Mouse (Mus musculus) brain, embryonic 18.5 days (tissue): Measurements from ENCODE around the gene C1qtnf1.
A peak's percentile ranks its signal among the peaks of the same experiment; 100 is the strongest.

Experiments
- DNase-seq: peaks from one replicate; pipeline ENCODE4 v3.0.0-alpha.2; 2012; ENCODE audit warnings: low read depth, low spot score

Gene C1qtnf1

GRCm38 (mm10) chr11:118473842-118474500, 46.0 kb downstream of the C1qtnf1 start:
- DNase-seq: no peak

GRCm38 (mm10) chr11:118475496-118476083, 47.6 kb downstream of the C1qtnf1 start:
- no peak for DNase-seq

DNA sequence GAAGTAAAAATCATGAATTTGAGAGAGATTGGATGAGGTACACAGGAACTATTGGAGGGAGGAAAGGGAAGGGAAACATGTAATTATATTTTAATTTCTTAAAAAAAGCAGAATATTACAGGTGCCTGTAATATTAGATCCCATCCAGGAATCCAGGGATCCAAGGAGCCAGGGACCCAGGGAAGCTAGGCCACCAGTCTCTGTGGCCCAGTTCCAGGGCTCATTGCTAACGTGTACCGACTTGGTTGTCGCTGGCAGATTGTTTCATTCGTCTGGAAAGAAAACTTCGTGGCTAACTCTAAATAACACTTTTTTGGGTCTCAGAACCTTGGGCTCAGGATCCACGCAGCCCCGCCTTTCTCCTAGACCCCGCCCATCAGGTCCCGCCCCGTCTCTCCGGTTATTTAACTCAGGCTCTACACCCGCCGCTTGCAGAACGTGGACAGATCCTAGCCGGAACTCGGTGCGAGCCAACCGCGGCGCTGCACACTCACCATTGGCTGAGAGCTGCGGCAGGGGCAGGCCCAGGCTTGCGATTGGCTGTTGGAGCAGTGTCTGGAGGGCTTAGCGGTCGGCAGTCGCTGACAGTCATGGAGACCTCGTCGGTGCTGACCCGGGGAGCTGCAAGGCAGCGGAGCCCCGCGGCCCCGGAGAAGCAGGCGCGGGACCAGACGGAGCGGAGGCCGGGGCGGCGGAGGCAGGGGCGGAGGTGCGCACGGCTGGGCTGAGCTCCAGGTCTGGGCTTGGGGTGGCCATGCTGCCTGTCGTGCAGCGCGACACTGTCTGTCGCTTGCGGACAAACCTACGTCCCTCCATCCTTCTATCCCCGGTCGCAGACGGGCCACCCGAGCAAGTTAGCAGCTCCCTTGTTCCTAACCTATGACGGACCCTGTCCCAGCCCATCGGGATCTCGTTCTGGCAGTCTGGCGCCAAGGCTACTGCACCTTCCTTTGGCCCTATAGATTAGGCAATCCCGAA, 48.7 kb downstream of the C1qtnf1 start, which contains the start of gene Engase:
Gene Engase, plus strand, starts transcription at position 434 of the 978 bp plus-strand sequence.
- DNase-seq: peak; percentile 84

GRCm38 (mm10) chr11:118479776-118480175, 51.8 kb downstream of the C1qtnf1 start:
- no peak for DNase-seq

DNA sequence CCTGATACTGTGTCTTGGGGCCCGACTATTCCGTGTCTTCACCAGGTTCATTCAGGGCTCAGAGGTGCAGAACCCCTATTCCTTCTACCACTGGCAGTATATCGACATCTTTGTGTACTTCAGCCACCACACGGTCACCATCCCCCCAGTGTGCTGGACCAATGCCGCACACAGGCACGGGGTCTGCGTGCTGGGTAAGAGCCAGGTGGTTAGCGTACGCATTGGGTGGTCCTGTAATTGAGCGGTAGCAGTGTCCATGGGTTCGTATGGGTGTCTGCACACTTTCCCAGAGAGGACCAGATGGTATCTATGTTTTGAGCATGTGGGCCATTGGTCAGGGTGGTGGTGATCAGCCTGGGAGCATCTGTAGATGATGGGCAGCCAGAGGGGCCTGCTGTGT, 53.2 kb downstream of the C1qtnf1 start:
- DNase-seq: no peak

- DNase-seq: no peak
Observed at GRCm38 (mm10) chr11:118481751-118482150, 53.7 kb downstream of the C1qtnf1 start.

DNA sequence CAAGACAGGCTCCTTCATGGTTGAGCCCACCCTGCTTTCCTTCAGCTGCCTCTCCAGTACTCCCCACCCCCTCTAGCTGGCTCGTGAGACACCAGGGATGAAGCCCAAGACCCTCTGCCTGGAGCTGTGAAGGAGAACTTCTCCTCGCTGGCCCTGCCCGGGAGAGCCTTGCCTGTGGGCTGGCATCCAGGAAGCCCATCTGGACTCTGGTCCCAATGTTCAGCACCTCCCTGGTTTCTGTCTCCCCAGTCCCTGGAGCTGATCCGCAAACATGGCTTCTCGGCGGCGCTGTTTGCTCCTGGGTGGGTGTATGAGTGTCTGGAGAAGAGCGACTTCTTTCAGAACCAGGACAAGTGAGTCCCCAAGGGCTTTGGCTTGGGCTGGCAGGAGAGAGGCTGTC, 56.2 kb downstream of the C1qtnf1 start:
- no peak for DNase-seq

GRCm38 (mm10) chr11:118485338-118485737, 57.3 kb downstream of the C1qtnf1 start:
- DNase-seq: no peak

- no peak for DNase-seq
Observed at GRCm38 (mm10) chr11:118485780-118486179, 57.8 kb downstream of the C1qtnf1 start.

DNA sequence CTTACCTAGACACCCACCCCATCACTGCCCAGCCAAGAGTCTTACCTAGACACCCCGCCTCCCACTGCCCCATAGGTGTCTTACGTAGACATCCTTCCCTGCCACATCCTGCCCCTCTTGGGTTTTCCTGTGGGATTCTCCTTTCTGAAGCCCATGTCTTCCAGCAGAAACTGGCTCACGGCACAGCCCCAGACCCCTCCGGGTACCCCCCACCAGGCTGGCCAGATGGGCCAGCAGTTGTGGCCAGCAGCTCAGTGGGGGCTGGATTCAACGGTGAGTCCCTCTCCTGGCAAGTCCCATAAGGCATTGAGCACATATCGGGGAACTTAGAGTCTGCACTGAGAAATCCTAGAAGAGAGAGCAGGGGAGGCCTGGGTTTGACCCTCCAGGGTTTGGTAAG, 58.3 kb downstream of the C1qtnf1 start:
- DNase-seq: no peak

DNA sequence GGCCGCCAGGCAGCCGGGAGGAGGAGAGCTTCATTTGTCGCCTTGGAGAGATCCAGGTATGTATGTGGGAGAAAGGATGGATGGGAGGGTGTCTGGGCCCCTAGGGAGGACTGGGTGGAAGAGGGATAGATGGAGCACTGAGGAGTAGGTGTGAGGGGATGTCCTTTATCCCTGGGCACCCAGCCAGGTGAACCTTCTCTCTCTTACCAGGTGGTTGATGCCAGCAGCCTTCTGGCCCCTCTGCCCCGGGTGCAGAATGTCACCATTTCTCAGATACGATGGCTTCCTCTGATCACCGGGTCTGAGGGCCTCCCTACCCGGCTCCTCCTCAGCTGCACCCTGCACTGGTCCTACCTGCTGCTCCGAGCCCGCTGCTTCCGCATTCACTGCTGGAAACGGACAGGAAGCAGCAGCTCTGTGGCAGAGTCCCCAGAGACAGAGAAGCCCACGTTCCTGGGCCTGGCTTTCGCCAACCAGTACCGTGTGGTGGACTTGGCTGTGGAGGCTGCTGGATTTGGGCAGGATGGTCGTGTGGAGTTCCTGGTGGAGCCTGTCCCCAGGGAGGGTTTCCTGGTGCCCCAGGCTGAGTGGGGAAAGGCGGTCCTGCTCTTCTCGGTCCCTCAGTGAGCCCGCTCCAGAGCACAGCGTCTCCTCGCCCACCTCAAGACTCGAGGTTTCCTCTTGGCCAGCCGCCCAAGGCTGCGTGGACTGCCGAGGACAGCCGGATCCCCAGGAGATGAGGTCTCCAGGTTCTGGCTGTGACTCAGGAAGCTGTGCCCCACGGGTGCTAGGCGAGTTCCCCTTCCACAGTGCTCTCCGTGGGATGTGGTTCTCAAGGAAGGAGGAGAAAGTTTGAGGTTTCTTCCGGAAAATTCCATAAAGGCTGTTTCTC, 59.1 kb downstream of the C1qtnf1 start:
- no peak for DNase-seq

DNA sequence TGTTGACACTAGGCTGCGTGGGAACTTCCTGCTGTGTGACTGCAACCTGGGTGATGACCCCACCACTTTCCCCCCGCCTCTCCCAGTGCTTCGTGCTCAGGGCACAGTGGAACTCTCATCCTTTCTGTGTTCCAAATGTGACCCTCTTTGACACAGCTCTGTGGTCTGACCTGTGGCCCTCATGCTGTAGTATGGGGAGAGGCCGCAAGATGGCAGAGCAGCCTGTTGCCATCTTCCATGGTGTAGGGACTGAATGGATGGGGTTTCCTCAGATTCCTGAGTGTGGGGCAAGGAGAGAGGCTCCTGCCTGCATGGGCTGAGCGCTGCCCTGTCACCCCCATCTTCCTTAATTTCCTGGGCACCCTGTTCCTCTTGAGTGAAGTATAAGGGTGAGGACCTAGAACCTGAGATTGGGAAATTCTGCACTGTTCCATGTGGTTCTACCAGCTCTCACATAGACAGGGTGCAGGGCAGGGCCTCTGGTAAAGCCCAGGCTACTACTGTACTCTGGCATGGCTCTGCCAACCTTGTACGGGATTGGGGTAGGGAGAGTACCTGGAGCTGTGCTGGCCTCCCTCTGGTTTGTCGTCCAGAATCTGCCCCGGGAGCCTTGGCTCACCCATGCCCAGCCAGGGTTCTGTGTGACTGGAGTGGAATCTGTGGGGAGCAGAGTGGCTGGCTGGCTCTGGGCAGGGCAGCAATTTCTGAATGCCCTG, 60.3 kb downstream of the C1qtnf1 start:
- no peak for DNase-seq

GRCm38 (mm10) chr11:118488907-118489270, 60.9 kb downstream of the C1qtnf1 start:
- no peak for DNase-seq

GRCm38 (mm10) chr11:118490566-118491218, 62.7 kb downstream of the C1qtnf1 start:
- DNase-seq: no peak

GRCm38 (mm10) chr11:118491230-118491629, 63.2 kb downstream of the C1qtnf1 start:
- DNase-seq: no peak

DNA sequence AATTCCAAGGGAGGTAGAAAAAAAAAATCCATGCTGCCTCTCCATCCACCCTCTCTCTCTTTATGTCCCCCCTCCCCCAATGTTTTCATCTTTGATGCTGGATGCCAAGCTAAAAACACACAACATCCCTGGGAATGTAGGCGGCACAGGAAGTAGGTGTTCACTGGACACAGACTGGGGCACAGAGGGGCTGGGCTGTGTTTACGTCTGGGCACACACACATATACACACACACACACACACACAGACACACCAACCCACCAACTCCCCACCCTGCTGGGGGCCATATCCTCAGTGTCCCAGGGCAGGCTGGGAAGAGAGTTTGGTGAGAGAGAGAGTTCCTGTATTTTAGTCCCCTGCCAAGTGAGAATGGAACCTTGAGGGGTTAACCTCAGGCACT, 65.5 kb downstream of the C1qtnf1 start:
- no peak for DNase-seq

DNA sequence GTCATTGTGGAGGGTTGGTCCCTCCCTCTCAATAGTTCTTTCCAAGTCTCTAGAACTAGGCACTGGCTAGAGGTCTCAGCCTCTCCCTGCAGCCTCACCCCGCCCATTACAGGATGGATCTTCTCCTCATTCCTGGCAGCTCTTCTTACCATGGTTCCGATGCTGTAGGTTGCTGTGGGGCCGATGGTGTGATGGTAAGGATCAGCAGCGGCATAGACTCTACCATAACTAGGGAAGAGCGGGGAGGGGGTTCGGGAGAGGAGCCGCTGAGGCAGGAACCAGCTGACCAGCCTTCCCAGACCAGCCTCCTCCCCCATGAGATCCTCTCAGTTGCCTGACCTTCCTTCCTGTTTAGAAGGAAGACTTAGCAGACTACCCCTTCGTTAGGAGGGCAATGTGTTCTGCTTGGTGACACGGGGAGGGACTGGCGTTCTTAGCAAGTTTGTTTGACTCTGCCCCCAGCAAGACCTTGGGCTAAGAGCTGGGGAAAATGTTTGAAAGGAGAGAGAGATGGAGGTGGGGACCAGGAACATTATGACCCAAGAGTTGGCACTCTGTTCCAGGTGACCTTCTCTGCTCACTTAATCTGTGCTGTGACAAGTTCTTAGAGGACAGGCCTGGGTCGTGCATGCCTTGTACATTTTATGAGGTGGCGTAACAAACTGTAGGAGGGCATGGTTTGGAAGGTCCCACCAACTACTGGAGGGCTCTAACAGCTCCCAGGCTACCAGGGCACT, 66.2 kb downstream of the C1qtnf1 start:
- DNase-seq: no peak

DNA sequence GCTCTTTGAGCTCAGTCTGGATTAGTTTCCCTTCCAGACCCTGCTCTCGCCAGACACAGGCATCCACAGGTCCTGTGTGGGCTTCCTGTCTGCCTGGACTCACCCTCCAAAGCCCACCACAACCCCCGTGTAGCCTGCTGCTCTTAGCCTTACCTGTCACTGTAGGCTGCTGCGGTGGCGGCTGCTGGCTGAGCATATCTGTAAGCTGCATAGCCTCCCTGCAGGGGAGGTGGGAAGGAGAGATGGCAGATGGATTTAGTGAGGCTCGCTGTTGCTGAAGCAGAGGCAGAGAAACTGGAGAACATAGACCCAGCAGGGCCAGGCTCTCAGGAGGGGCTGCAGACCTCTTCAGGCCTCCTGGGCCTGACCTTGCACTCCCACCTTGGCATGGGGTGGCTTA, 67.1 kb downstream of the C1qtnf1 start:
- no peak for DNase-seq

DNA sequence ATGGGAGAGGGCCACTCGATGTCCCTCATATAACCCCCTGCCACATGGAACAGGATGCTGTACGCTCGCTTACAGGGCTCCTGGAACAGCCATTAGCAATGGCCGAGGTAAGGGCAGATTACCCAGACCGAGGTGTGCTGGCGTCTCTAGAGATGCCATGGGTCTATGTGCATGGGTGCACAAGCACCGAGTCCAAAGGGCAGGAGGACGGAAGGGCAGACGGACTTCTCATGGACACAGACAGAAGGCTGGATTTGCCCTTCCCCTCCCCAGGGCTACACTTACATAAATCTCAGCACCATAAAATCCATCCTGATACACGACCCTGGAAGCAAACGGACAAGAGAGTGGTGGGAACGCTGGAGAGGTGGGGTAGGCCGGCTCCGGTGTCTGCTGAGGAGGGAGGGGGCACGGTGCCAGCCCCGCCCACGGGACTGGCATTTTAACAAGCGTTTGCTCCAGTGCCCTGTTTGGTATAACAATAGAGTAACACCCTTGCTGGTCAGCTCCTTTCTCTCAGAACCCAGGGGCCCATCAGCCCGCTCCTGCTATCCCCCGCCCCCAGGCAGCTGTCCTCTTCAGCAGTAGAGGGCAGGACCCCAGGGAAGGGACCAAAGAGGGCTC, 68.2 kb downstream of the C1qtnf1 start:
- no peak for DNase-seq
